Mouse (Mus musculus): ENCODE measurements at regions not wholly inside any gene's neighbourhood (a gene's known extent, or its start where the extent isn't known, plus 50 kb on each side); places are given as distances from the start of the nearest gene placed in this dataset.

GRCm38 (mm10) chr14:104594851-104595250 is 72.4 kb upstream of the Rnf219 start:
- Histone ChIP-seq H3K4me3 (no peak overlapping the region), H3K36me3 (no peaks in the 10 kb centered on the region), H3K4me1 (no peaks in the 10 kb centered on the region), H3K27me3 (ENCODE audit: low read depth, poor library complexity, severe bottlenecking) (no peaks in the 10 kb centered on the region), H3K9me3 (replicated peaks) (no peaks in the 10 kb centered on the region), H3K27ac (no peak overlapping the region)
- no peak for DNase-seq (ENCODE audit: low spot score)
- 89% methylated on average over 3 of the region's 3 CpGs for WGBS

All from limb, embryonic 10.5 days (tissue).